Mouse (Mus musculus): ENCODE results near the gene Pgpep1.

DNA sequence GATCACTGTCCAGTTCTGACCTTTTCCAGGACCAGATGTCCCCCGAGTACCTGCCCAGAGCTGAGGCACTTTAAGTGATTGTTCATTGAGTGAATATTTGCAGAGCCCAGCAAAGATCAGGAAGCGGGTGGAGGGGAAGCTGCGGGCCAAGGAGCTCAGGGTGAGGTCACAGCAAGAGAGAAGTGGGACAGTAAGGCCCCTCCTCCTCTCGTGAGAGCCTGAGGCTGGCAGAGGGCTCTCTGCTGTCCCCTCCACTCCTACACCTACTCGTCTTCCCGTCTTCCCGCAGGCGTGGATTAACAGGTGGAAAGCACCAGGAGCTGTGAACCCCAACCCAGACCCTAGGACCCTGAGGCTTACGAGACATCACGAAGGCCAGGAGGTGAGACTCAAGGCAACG is 43.5 kb downstream of the Pgpep1 start:
- TF ChIP-seq HCFC1 (IDR thresholded peaks at IDR 0.05; ENCODE audit: borderline replicate concordance, insufficient read depth, low read length) (no peak), MAFK (IDR thresholded peaks at IDR 0.05; ENCODE audit: insufficient read depth, low read depth, low read length) (no peak), ZC3H11A (IDR thresholded peaks at IDR 0.05; ENCODE audit: borderline replicate concordance, low read depth, low read length) (no peak)

Measured in ES-E14 (cell line).